Mouse (Mus musculus): ENCODE measurements around the gene Agpat4. TPM values are rescaled to one million over a fixed set of nuclear protein-coding genes. Genes with fewer than 3 reads are reported as not detected.

The Agpat4 gene
- total and polyA plus RNA-seq, 2 experiments from 2014 or later: 47.7 to 58.2 TPM

GRCm38 (mm10) chr17:12092901-12093564, 25.5 kb upstream of the Agpat4 start:
- Histone ChIP-seq H3K27me3 (ENCODE audit: insufficient read depth, low read length) (no peaks in the 10 kb centered on the region), H3K9ac (replicated peaks; ENCODE audit: low read length, poor library complexity, severe bottlenecking) (no peak overlapping the region), H3K4me3 (ENCODE audit: low read depth, low read length) (no peak overlapping the region), H3K27ac (ENCODE audit: low read depth, low read length) (no peak overlapping the region), H3K36me3 (ENCODE audit: insufficient read depth, low read length) (no peaks in the 10 kb centered on the region), H3K4me1 (ENCODE audit: insufficient read depth, low read length) (no peaks in the 10 kb centered on the region), H3K9me3 (ENCODE audit: low read length) (no peaks in the 10 kb centered on the region), H3K4me2 (ENCODE audit: low read depth, low read length, poor library complexity, severe bottlenecking) (no peak overlapping the region)
- DNase-seq (ENCODE audit: low spot score) (peak; percentile 71), ATAC-seq (ENCODE audit: low FRiP score) (no peak; the same call in 1 of the 2 replicates)
- 62% methylated on average over 6 of the region's 6 CpGs for WGBS
- no peak for TF ChIP-seq CTCF (IDR thresholded peaks at IDR 0.05)

- Histone ChIP-seq H3K27me3 (ENCODE audit: insufficient read depth, low read length) (no peaks in the 10 kb centered on the region), H3K4me2 (ENCODE audit: low read depth, low read length, poor library complexity, severe bottlenecking) (no peak overlapping the region), H3K4me1 (ENCODE audit: insufficient read depth, low read length) (no peaks in the 10 kb centered on the region), H3K27ac (ENCODE audit: low read depth, low read length) (no peak overlapping the region), H3K9ac (replicated peaks; ENCODE audit: low read length, poor library complexity, severe bottlenecking) (no peak overlapping the region), H3K4me3 (ENCODE audit: low read depth, low read length) (no peak overlapping the region), H3K36me3 (ENCODE audit: insufficient read depth, low read length) (no peaks in the 10 kb centered on the region), H3K9me3 (ENCODE audit: low read length) (no peaks in the 10 kb centered on the region)
- 97% methylated on average over 1 of the region's 1 CpGs for WGBS
- ATAC-seq (ENCODE audit: low FRiP score): no peak
- no peak for TF ChIP-seq CTCF (IDR thresholded peaks at IDR 0.05)
- DNase-seq (ENCODE audit: low spot score): no peak
Observed at GRCm38 (mm10) chr17:12094016-12094415, 24.5 kb upstream of the Agpat4 start.

- H3K36me3 ChIP-seq (ENCODE audit: insufficient read depth, low read length): no peaks in the 10 kb centered on the region
- WGBS: 80% methylated on average over 9 of the region's 9 CpGs
- H3K4me3 ChIP-seq (ENCODE audit: low read depth, low read length): no peak overlapping the region
- ATAC-seq (ENCODE audit: low FRiP score) (no peak), DNase-seq (ENCODE audit: low spot score) (peak; percentile 23)
- H3K9me3 ChIP-seq (ENCODE audit: low read length): no peaks in the 10 kb centered on the region
- no peak overlapping the region for H3K27ac ChIP-seq (ENCODE audit: low read depth, low read length)
- no peaks in the 10 kb centered on the region for H3K27me3 ChIP-seq (ENCODE audit: insufficient read depth, low read length)
- H3K4me1 ChIP-seq (ENCODE audit: insufficient read depth, low read length): no peaks in the 10 kb centered on the region
- no peak overlapping the region for H3K9ac ChIP-seq (replicated peaks; ENCODE audit: low read length, poor library complexity, severe bottlenecking)
- no peak overlapping the region for H3K4me2 ChIP-seq (ENCODE audit: low read depth, low read length, poor library complexity, severe bottlenecking)
- TF ChIP-seq CTCF (IDR thresholded peaks at IDR 0.05): no peak
Observed at GRCm38 (mm10) chr17:12094827-12095590, 23.5 kb upstream of the Agpat4 start.

GRCm38 (mm10) chr17:12099415-12099814, 19.1 kb upstream of the Agpat4 start:
- H3K9ac ChIP-seq (replicated peaks; ENCODE audit: low read length, poor library complexity, severe bottlenecking): no peak overlapping the region
- H3K4me1 ChIP-seq (ENCODE audit: insufficient read depth, low read length): no peaks in the 10 kb centered on the region
- H3K4me2 ChIP-seq (ENCODE audit: low read depth, low read length, poor library complexity, severe bottlenecking): no peak overlapping the region
- ATAC-seq (ENCODE audit: low FRiP score) (no peak), DNase-seq (ENCODE audit: low spot score) (no peak)
- no peaks in the 10 kb centered on the region for H3K36me3 ChIP-seq (ENCODE audit: insufficient read depth, low read length)
- no peaks in the 10 kb centered on the region for H3K27me3 ChIP-seq (ENCODE audit: insufficient read depth, low read length)
- no peak for TF ChIP-seq CTCF (IDR thresholded peaks at IDR 0.05)
- no peaks in the 10 kb centered on the region for H3K9me3 ChIP-seq (ENCODE audit: low read length)
- no peak overlapping the region for H3K27ac ChIP-seq (ENCODE audit: low read depth, low read length)
- H3K4me3 ChIP-seq (ENCODE audit: low read depth, low read length): no peak overlapping the region

- Histone ChIP-seq H3K9me3 (ENCODE audit: low read length) (no peaks in the 10 kb centered on the region), H3K9ac (replicated peaks; ENCODE audit: low read length, poor library complexity, severe bottlenecking) (no peak overlapping the region), H3K4me1 (ENCODE audit: insufficient read depth, low read length) (no peaks in the 10 kb centered on the region), H3K36me3 (ENCODE audit: insufficient read depth, low read length) (no peaks in the 10 kb centered on the region), H3K27ac (ENCODE audit: low read depth, low read length) (no peak overlapping the region), H3K27me3 (ENCODE audit: insufficient read depth, low read length) (no peaks in the 10 kb centered on the region), H3K4me3 (ENCODE audit: low read depth, low read length) (no peak overlapping the region), H3K4me2 (ENCODE audit: low read depth, low read length, poor library complexity, severe bottlenecking) (no peak overlapping the region)
- WGBS: 96% methylated on average over 10 of the region's 10 CpGs
- DNase-seq (ENCODE audit: low spot score): no peak
- no peak for TF ChIP-seq CTCF (IDR thresholded peaks at IDR 0.05)
- no peak for ATAC-seq (ENCODE audit: low FRiP score)
Observed at GRCm38 (mm10) chr17:12102326-12102725, 16.2 kb upstream of the Agpat4 start.

- no peak for ATAC-seq (ENCODE audit: low FRiP score)
- Histone ChIP-seq H3K9ac (replicated peaks; ENCODE audit: low read length, poor library complexity, severe bottlenecking) (no peak overlapping the region), H3K27ac (ENCODE audit: low read depth, low read length) (no peak overlapping the region), H3K4me3 (ENCODE audit: low read depth, low read length) (no peak overlapping the region), H3K4me2 (ENCODE audit: low read depth, low read length, poor library complexity, severe bottlenecking) (no peak overlapping the region), H3K9me3 (ENCODE audit: low read length) (no peaks in the 10 kb centered on the region), H3K27me3 (ENCODE audit: insufficient read depth, low read length) (no peaks in the 10 kb centered on the region), H3K36me3 (ENCODE audit: insufficient read depth, low read length) (no peaks in the 10 kb centered on the region), H3K4me1 (ENCODE audit: insufficient read depth, low read length) (no peaks in the 10 kb centered on the region)
- no peak for DNase-seq (ENCODE audit: low spot score)
- WGBS: 85% methylated on average over 6 of the region's 6 CpGs
- peak; percentile 46 for TF ChIP-seq CTCF (IDR thresholded peaks at IDR 0.05)
Observed at GRCm38 (mm10) chr17:12103781-12104180, 14.7 kb upstream of the Agpat4 start.
